Mouse (Mus musculus) liver, postnatal 0 days (tissue): Measurements from ENCODE around the gene Kif18b. TPM values are rescaled to one million over a fixed set of nuclear protein-coding genes. Genes with fewer than 3 reads are reported as not detected.

Experiments used
- ATAC-seq: fragments of 200-750 bp; cut with Nextera tagmentation; 2 replicates; pipeline ENCODE4 v1.8.0; 2017; ENCODE audit warnings: mild to moderate bottlenecking, moderate library complexity
- DNase-seq: peaks from one replicate; pipeline ENCODE4 v3.0.0-alpha.2; 2016
- H3K27ac ChIP-seq: fragments of 300-500 bp; sonication (generic); 2 replicates; pipeline ENCODE4 v1.5.1; 2014; ENCODE audit warnings: antibody characterized with exemption, moderate library complexity, mild to moderate bottlenecking, low read depth
- H3K27me3 ChIP-seq: fragments of 300-500 bp; sonication (generic); 2 replicates; pipeline ENCODE4 v1.6.1; 2014; ENCODE audit warnings: low read length, control low read depth, mixed read lengths; ENCODE audit not compliant: insufficient read depth
- H3K36me3 ChIP-seq: fragments of 300-500 bp; sonication (generic); replicated peaks from 2 replicates; pipeline ENCODE4 v1.6.1; 2014; ENCODE audit warnings: mild to moderate bottlenecking, control low read depth, low read length, moderate library complexity, mixed read lengths; ENCODE audit not compliant: insufficient read depth
- H3K4me1 ChIP-seq: fragments of 300-500 bp; sonication (generic); 2 replicates; pipeline ENCODE4 v1.6.1; 2014; ENCODE audit warnings: antibody characterized with exemption, mild to moderate bottlenecking, control low read depth; ENCODE audit not compliant: insufficient read depth
- H3K4me2 ChIP-seq: fragments of 300-500 bp; sonication (generic); 2 replicates; pipeline ENCODE4 v1.6.1; 2014; ENCODE audit warnings: low read depth, mild to moderate bottlenecking, low read length, moderate library complexity, mixed read lengths
- H3K4me3 ChIP-seq: fragments of 300-500 bp; sonication (generic); 2 replicates; pipeline ENCODE4 v1.5.1; 2014; ENCODE audit warnings: low read depth, low read length
- H3K9ac ChIP-seq: fragments of 300-500 bp; sonication (generic); replicated peaks from 2 replicates; pipeline ENCODE4 v1.6.1; 2014; ENCODE audit warnings: mild to moderate bottlenecking, moderate library complexity
- H3K9me3 ChIP-seq: fragments of 300-500 bp; sonication (generic); 2 replicates; pipeline ENCODE4 v1.6.1; 2016; ENCODE audit warnings: mild to moderate bottlenecking, control low read depth, low read length, mixed read lengths
- CTCF ChIP-seq: sonication (generic); IDR thresholded peaks from 2 replicates; pipeline ENCODE4 v1.5.1; 2016; ENCODE audit warnings: antibody characterized with exemption, low read depth
- EP300 ChIP-seq: IDR thresholded peaks from 2 replicates; pipeline ENCODE4 v1.6.1; 2016; ENCODE audit warnings: antibody characterized with exemption, low read depth, mild to moderate bottlenecking
- WGBS: fragments of 180-500 bp; shearing (Covaris S2); extraction: QIAGEN DNeasy Blood & Tissue Kit; methylation state at CpG from one replicate; pipeline ENCODE4 v1.1.7; 2014; ENCODE audit not compliant: insufficient replicate concordance; 5-methylcytosine and 5-hydroxymethylcytosine counted together
- polyA plus RNA-seq: library from polyadenylated mRNA; unstranded; fragments of >200 nt; fragmentation: Nextera tagmentation; extraction: Ambion mirVana; gene quantifications from 2 replicates; pipeline ENCODE4 v1.2.1, GENCODE M21; 2015

The Kif18b gene
- polyA plus RNA-seq, 1 experiment from 2014 or later = 3.4 TPM

GRCm38 (mm10) chr11:102880585-102881313 lies 44.2 kb downstream of the Kif18b start, which contains the start of the genes Eftud2 and Ccdc103:
Gene Eftud2, minus strand, starts transcription at chr11:102880985.
Gene Ccdc103, plus strand, starts transcription at chr11:102881204.
- peaks cover 15% of the 10 kb centered on the region for H3K4me1 ChIP-seq
- under 1% methylated on average over 62 of the region's 62 CpGs for WGBS

DNA sequence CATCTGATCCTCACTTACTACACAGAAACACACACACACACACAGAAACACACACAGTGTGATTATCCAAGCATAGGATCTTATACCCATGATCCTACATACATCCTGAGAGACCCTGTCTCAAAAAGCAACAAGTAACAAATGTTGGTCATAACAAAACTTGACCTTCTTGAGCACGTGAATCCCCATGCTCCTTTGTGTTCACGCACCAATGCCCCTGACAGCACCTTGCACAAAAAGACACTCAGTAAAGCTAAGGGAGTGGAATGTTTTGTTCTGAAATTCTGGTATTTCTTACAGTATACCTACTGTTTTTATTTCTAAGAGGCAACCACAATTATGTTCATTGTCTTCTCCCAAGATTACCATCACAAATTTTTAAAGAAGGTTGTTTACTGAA lies 45.4 kb downstream of the Kif18b start:
- DNase-seq = no peak
- no peaks in the 10 kb centered on the region for H3K9me3 ChIP-seq
- H3K36me3 ChIP-seq = peaks cover 26% of the 10 kb centered on the region
- peak overlapping the region; percentile 86 for H3K4me2 ChIP-seq
- 85% methylated on average over 2 of the region's 2 CpGs for WGBS
- ATAC-seq = no peak
- no peak overlapping the region for H3K27ac ChIP-seq
- peak overlapping the region; percentile 87; the same call in 1 of the 2 replicates for H3K4me3 ChIP-seq
- peaks cover 15% of the 10 kb centered on the region for H3K4me1 ChIP-seq
- H3K9ac ChIP-seq = peak overlapping the region; percentile 88
- H3K27me3 ChIP-seq = no peaks in the 10 kb centered on the region
- TF ChIP-seq EP300 (no peak), CTCF (no peak)

More at GRCm38 (mm10) chr11:102880585-102881313, 44.2 kb downstream of the Kif18b start, which contains the start of the genes Eftud2 and Ccdc103:
- Histone ChIP-seq H3K4me2 (peak within 1 kb of the TSS; percentile 86), H3K9me3 (no peaks in the 10 kb centered on the region), H3K9ac (peak within 1 kb of the TSS; percentile 88), H3K4me3 (peak within 1 kb of the TSS; percentile 87), H3K27me3 (no peaks in the 10 kb centered on the region), H3K27ac (peak within 1 kb of the TSS; percentile 77), H3K36me3 (peaks cover 18% of the 10 kb centered on the region)
- TF ChIP-seq CTCF (no peak), EP300 (peak; percentile 93)
- peak; percentile 94 for DNase-seq
- peak; percentile 96 for ATAC-seq

GRCm38 (mm10) chr11:102874801-102875334 lies 50.1 kb downstream of the Kif18b start:
- DNase-seq (no peak), ATAC-seq (no peak)
- WGBS = 87% methylated on average over 7 of the region's 7 CpGs
- Histone ChIP-seq H3K4me2 (no peak overlapping the region), H3K36me3 (peaks cover 50% of the 10 kb centered on the region), H3K27me3 (no peaks in the 10 kb centered on the region), H3K9ac (no peak overlapping the region), H3K9me3 (no peaks in the 10 kb centered on the region), H3K27ac (no peak overlapping the region), H3K4me1 (peaks cover 7% of the 10 kb centered on the region; the same call in 1 of the 2 replicates), H3K4me3 (no peak overlapping the region)
- TF ChIP-seq CTCF (no peak), EP300 (no peak)

DNA sequence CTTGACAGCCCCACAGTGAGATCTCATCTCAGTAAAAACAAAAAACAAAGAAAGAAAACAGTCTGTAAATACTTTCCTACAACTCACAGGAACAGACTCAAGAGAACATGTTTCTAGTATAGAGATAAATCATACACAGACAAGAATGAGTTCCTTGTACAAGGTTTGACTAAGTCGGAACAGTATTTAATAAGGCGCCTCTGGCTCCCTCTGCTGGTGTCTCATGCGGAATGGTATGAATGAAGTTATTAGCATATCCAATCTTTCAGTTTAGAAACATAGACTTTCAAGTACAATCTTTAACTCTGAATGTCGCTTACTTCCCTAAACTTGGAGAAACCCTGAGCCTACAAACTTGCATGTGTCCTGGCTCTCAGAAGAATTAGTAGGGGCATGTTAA lies 60.7 kb downstream of the Kif18b start:
- no peaks in the 10 kb centered on the region for H3K27me3 ChIP-seq
- no peak overlapping the region for H3K4me3 ChIP-seq
- peaks cover 62% of the 10 kb centered on the region for H3K36me3 ChIP-seq
- ATAC-seq (no peak), DNase-seq (peak; percentile 64)
- H3K27ac ChIP-seq = no peak overlapping the region
- no peaks in the 10 kb centered on the region for H3K4me1 ChIP-seq
- TF ChIP-seq CTCF (peak; percentile 67), EP300 (no peak)
- no peaks in the 10 kb centered on the region for H3K9me3 ChIP-seq
- no peak overlapping the region for H3K4me2 ChIP-seq
- no peak overlapping the region for H3K9ac ChIP-seq
- 36% methylated on average over 4 of the region's 4 CpGs for WGBS

DNA sequence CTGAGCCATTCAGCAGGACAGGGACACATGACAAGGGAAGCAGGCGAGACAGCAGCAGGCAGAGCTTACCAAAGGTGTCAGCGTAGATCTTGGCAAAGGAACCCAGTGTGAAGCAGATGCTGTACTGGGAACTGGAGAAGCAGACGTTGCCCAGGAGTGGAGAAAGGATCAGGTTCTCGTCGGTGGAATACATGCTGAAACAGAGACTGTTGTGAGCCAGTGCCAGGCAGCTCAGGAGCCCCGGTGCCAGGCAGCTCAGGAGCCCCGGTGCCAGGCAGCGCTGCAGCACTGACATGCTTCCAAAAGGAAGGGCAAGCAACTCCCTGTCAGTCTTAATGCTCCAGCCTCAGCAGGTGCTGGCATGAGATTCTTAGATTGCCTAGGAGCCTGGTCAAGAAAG lies 65.0 kb downstream of the Kif18b start:
- Histone ChIP-seq H3K4me1 (no peaks in the 10 kb centered on the region), H3K9me3 (no peaks in the 10 kb centered on the region), H3K27ac (no peak overlapping the region), H3K4me3 (no peak overlapping the region), H3K36me3 (peaks cover 62% of the 10 kb centered on the region), H3K27me3 (no peaks in the 10 kb centered on the region), H3K4me2 (no peak overlapping the region), H3K9ac (no peak overlapping the region)
- 91% methylated on average over 8 of the region's 8 CpGs for WGBS
- no peak for TF ChIP-seq EP300
- TF ChIP-seq CTCF = no peak
- no peak for DNase-seq
- no peak for ATAC-seq

DNA sequence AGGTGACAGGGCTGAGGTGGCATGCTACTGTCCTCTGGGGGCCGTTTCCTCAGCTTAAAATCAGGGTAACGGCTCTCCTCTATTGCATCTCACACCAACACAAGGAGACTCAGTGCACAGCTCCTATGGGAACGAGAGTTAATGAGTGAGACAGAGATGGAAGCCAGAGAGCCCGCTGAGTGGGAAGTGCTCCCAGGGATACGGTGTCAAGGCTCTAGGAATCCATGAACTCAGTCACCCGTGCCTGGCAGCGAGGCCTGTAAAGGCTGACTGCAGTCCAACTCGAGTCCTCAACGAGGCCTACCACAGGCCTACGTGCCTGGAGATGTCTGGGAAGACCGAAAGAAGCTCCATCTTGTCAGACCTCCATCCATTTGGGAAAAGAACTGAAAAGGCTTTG lies 66.0 kb downstream of the Kif18b start:
- WGBS = 93% methylated on average over 11 of the region's 11 CpGs
- ATAC-seq = no peak
- Histone ChIP-seq H3K9me3 (no peaks in the 10 kb centered on the region), H3K9ac (no peak overlapping the region), H3K27ac (no peak overlapping the region), H3K4me2 (no peak overlapping the region), H3K36me3 (peaks cover 69% of the 10 kb centered on the region), H3K4me1 (no peaks in the 10 kb centered on the region), H3K27me3 (no peaks in the 10 kb centered on the region), H3K4me3 (no peak overlapping the region)
- DNase-seq = no peak
- no peak for TF ChIP-seq CTCF
- no peak for TF ChIP-seq EP300
